Mouse (Mus musculus) thymus, postnatal 14 days (tissue): ENCODE results near the gene Amdhd2.

Experiments
- DNase-seq: peaks from one replicate; pipeline ENCODE4 v3.0.0; 2021

Gene Amdhd2

DNA sequence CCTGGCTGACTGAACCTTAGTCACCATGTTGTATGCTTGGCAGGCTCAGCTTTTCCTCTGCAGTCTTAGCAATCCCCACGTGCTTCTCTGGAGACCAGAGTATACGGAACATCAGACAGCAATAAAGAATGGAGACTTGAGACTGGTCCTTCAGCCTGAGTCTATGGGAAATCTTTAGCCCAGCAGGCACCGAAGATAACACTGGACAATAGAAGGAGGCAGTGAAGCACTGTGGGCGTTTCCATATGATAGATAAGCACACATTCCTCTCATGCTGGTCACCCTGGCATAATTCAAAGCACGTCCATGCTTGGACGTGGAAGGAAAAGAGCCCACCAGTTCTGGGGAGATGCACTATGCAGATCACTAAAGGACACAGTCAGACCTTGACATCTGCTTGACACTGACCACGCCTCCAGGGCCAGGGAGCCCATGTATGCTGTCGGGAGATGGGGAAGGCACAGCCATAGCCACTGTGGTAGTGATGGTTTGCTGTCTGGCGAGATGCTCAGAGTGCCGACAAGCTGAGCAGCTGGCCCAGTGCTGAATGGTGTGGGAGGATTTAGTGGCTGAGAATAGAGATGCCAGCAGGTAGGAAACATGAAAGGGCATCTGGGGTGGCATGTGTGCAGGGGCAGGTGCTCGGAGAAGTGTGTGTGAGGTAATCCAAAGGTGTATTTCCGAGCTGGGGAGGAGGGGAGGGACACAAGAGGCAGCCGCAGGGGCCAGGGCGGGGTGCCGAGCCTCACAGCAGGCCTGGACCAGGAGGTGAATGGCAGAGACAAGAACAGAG lies 33.7 kb upstream of the Amdhd2 start:
- no peak for DNase-seq

DNA sequence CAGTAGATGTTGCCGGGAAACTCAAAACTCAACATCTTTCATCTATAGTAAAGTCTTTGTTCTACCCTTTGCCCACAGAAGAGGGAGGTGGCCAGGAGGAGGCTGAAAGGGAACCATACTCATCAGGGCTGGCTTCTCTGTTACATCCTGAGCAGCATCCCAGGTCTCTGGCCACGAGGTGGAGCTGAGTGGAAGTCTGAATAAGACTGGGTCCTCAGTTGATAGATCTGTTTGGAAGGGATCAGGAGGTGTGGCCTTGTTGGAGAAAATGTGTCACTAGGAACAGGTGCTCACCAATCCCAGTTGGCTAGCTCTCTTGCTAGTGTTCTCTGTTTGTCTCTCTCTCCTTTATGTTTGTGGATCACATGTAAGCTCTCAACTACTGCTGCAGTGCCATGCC lies 31.8 kb upstream of the Amdhd2 start:
- DNase-seq = no peak

DNA sequence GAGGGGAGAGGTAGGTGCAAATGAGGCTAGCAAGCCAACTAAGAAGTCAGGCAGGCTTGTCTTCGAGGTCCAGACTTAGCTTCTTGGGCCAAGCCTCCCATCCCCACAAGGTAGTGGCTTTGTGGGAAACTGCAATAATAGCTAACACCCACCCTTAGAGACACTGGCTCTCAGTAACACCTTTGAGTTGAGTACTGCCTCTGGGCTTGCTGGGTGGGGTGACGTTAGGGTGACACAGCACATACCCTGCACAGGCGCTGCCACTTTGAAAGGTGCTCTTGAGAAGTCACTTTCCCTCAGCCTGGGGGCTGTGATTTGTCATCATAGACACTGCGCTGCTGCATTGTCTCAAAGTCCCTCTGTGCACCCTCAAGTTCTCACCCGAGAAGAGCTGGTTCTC lies 30.2 kb upstream of the Amdhd2 start:
- no peak for DNase-seq

DNA sequence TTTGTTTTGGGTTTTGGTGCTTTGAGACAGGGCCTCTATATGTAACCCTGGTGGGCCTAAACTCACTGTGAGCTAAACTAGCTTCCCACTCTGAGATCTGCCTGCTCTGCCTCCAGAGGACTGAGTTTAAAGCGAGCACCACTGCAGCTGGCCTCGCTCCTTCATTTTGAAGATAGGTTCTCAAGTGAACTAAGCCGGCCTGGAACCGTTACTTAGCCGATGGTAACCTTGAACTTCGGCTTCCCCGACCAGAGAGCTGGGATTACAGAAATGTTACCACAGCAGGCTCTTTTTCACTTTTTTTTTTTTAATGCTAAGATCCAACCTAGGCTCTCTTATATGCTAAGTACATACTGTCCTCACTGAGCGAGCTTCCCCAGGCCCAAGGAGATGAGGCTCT lies 29.7 kb upstream of the Amdhd2 start:
- no peak for DNase-seq

DNA sequence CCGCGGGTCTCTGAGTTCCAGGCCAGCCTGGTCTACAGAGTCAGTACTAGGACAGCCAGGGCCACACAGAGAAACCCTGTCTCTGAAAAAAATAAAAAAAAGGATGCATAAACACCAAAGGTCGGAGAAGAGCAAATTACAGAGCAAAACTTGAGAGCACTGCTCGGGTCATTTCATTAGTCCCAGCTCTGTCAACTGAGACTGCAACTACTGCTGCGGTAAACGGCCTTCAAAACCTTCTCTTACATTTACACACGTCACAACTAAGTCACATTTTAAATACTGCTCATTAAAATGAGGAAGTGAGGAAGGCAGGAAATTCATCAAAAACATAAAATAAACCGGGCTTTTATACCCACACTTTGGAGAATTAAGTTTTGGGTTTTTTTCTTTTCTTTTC lies 29.3 kb upstream of the Amdhd2 start:
- no peak for DNase-seq

DNA sequence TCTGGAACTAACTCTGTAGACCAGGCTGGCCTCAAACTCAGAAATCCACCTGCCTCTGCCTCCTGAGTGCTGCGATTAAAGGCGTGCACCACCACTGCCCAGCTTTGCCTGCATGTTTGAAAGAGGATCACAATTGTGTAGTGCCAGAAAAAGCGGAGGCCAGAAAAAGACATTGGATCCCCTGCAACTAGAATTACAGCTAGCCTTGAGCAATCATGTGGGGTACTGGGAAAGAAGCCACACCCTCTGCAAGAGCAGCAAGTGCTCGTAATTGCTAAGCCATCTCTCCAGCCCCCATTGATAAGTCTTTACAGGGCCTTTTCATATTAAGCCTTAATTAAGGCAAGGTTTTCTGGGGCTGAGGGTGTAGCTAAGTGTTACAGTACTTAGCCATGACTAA lies 27.9 kb upstream of the Amdhd2 start:
- no peak for DNase-seq

DNA sequence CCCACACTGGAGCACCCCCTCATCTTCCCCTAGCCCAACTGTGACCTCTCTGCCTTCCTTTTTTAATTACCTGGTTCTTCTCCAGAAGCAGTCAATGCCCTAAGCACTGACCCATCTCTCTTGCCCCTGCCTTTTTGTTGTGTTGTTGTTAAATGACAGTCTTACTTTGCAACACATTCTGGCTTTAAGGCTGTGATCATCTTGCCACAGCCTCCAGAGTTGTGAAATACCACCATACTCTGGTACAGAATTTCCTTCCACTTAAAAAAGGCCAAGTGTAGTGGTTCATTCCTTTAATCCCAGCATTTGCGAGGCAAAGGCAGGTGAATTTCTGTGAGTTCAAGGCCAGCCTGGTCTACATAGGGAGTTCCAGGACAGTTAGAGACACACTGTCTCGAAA lies 27.4 kb upstream of the Amdhd2 start:
- no peak for DNase-seq

DNA sequence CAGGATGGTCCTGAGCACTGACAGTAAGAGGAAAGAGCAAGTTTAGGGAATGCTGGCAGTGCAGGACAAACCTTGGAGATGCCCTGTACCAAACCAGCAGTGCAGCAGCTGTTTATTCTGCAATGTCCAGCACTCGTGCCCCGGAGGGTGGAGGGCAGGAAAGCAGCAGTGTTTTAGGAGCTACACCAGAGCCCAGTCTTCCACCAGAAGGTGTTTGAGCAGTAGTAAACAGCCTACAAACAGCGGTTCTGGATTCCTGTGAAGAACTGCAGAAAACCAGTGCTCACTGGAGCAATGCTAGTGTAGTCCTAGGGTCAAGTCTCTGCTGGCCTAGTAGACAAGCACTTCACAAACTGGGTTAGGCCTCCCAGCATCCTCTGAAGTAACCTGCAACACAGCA lies 10.7 kb upstream of the Amdhd2 start:
- DNase-seq = no peak

DNA sequence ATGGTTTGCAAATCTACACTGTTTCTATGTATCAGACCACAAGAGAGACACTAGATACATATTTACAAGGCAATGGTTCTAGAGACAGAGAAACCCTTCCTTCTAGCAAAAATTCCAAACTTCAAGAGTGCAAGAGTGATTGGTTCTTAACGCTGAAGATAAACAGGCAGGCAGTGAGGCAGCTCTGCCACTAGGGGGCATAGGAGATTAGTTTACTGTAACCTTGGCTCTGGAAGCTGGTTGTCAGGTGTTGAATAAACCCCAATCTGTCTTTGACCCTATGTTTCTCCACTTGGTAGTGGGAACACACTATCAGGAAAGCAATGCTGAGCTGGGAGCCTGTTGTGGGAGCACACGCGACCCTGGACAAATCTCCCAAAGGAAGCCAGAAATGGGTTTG lies 9.9 kb upstream of the Amdhd2 start:
- peak; percentile 79 for DNase-seq

DNA sequence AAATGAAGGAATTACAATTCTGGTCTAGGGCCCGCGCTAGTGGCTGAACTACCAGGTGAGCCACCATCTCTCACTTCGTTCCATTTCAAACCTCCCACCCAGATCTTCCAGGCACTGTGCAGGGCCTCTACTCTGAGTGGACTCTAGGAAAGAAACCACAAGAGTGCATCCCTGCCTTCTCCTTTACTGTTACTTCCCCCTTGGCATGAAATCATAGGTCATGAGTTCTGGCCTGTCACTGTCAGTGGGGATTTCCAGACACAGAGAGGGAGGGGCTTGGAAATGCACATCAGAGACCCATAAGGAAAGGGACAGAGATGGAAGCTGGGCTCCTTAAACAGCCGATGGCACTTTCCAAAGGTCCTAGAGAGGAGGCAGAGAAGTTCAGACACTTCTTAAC lies 8.2 kb upstream of the Amdhd2 start:
- no peak for DNase-seq

DNA sequence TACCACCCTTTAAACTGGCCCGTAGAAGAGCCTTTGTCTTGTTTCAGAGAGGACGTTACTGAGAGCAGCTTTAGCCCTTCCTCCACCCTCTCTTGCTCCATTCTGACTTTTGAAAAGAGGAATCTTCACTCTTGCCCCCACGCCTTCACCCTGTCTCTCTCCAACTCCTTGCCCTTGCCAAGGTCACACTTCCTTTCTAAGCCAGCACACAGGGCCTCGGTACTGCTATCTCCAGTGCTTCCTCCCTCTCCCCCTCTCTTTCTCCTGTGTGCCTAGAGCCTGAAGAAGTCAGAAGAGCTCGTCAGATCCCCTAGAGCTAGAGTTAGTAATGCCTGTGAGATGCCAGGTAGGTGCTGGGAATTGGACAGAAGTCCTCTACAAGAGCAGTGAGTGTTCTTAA lies 7.2 kb upstream of the Amdhd2 start:
- DNase-seq = no peak

DNA sequence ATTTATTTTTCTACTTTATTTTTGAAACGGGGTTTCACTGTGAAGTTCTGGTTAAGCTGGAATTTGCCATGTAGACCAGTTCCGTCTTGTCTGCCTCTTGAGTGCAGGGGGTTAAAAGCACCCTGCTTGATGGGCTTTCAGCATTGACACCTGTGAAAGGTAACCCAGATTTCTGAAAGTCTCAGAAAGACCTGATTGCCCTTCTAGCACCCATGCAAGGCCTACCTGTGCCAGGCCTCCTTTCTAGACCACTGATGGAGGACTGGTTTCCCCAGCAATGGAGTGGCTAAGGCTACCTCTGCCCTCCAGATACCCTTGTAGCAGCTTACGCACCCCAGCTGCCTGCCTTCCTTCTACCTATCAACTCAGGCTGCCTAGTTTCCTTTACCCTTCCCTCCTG lies 6.6 kb upstream of the Amdhd2 start:
- DNase-seq = no peak

DNA sequence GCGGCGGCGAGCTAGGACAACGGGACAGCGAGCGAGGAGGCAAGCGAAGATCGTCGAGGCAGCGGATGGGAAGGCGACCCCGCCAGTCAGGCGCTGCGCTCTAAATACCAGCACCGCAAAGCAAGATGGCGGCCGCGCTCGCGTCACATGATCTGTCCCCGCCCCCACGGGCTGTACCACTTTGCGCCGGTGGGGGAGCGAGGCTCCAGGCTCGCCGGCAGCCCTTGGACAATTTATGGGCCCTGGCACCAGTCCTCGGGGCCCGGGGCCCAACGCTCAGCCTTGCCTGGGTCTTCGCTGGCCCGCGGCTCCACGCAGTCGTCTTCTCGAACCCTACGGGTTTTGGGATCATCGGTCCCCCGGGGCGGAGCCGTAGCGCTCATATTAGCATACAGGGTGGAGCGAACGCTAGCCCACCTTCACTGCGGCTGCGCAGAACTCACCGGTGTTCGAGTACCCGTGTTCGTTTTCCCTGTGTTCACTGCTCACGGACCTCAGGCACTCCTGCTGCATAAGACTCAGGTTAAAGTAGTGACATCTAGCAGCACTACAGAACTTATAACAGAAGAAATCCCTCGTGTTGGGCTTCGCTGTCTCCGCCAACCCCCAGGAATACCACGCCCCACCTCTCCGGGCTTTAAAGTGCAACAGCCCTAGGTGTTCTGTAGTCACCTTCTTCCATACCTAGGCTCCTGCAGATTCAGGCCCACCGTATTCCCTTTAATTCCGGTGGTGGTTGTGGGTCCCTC lies 5.9 kb upstream of the Amdhd2 start, which contains the start of gene Atp6v0c:
TSS of gene Atp6v0c (minus strand) at position 386 of the 749 bp plus-strand sequence.
- DNase-seq = peak; percentile 96

DNA sequence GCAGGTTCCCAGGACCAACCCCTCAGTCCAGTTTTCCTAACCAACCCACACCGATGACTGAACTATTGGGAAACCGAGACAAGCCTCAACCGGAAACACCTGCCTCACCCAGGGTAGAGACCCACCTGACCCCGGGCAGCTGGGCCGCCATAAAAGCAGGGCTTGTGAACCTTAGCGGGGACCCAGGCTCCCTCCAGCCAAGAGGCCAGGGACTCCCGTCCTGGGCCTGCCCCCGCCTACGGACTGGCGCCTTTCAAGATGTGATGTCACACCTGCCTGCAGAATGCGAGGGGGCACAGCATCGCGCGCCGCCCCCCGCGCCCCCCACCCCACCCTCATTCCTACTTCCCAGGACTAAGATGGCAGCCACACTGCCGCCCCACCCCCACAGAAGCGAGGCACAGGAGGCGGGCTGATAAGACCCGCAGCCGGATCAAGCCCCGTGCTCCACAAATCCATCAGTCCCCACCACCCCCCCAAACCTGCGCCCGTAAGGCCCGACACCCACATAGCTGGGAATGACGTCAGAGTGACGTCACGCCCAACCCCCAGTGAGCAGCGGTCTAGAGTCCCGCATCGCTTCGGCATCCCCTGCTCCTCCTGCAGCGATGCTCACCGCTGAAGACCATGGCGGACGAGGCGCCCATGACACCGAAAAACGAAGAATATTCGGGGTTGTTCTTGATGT lies 5.2 kb upstream of the Amdhd2 start:
- DNase-seq = peak; percentile 79

DNA sequence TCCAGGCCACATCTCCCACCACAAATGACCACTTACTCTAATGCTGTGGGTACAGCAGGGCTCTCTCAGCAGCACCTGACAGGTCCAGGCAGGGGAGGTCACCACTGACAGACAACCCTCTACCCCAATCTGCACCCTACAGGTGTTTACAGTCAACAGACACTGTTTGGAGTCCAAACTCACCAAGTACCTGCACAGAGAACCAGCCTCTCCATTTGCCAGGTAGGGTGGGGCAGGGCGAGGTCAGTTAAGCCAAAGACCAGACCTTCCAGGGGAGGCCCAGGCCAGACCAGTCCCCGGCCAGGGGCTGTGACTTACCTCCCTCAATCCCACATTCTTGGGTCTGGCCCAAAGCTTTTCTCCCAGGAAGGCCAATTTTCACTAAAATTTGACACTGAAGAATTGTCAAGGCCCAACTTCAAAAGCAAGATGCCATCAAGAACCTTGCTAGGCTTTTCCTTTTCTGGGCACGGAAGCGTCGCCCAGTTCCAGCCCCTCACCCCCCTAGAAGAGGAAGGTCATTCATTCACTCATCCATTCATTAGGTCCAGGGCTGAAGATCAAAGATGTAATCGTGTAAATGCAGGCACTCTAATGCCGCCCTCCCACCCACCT lies 4.4 kb upstream of the Amdhd2 start:
- no peak for DNase-seq

DNA sequence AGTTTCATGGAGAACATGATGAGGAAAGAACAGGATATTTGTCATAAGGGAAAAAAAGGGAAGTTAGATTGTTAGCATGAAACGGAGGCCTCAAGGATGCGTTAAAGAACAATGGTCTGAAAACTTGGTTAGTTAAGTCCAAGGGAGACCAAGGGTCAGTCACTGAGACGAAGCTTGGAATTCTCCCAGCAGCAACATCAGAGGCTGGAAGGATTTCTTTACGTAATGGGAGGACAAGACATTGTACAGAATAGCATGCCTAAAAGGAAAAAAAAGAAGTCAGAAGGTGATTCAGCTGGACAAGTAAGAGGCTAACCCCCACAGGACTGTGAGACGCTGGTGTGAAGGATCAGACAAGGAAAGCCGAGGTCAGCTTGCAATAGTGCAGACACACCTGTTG lies 3.6 kb upstream of the Amdhd2 start:
- no peak for DNase-seq

DNA sequence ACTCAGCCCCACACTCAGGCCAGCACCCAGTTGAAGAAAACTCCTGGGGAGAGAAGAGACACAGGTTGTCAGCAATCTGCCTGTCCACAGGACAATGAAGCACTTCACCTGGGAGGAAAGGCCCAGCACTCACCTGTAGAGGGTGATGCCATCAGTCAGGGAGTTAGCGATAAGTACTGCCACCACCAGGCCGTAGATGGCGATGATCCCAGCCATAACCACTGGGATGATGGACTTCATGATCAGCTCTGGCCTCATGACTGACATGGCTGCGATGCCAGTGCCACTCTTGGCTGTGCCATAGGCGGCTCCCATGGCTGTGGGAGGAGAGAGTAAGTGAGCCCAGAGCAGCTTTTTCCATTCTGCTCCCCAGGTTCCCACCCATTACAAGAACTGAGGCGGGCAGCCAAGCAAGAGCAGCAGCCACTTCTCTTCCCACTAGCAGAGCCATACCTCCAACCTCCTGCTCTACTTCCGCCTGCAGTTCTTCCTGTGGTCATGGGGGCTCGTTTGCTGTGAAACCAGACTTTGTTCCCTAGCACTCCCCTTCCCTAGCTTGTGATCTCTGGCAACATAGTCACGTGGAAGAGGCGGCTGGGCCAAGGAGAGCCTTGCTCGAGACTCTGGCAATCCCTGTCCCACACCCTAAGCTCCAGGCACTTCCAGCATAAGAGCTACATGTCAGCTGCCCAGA lies 1.1 kb upstream of the Amdhd2 start:
- no peak for DNase-seq

DNA sequence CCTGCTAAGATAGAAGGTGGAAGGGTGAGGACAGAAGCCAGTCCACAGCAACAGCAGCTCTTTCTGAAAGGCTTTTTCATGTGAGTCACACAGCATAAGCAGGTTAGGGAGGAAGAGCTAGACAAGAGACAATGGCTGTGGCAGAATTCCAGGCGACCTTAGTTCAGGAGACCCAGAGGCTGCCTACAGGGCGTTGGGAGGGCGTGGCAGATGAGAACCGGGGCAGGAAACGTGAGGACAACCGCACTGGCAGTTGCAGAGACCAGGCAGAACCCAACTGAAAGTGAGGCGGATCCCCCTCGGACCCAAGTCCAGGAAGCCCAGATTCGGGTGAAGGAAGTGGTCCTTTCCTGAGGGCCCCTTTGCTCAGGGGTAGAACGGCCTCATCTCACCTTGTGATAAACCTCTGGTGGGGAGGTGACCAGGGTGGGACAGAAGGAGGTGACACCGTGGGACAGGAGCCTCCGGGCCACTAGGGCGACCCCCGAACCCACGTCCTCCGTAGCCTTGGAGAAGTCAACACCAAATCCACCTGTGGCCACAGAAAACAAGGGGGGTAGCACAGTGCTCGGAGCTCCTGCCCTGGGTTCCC lies 886 bp downstream of the Amdhd2 start:
- DNase-seq = no peak

DNA sequence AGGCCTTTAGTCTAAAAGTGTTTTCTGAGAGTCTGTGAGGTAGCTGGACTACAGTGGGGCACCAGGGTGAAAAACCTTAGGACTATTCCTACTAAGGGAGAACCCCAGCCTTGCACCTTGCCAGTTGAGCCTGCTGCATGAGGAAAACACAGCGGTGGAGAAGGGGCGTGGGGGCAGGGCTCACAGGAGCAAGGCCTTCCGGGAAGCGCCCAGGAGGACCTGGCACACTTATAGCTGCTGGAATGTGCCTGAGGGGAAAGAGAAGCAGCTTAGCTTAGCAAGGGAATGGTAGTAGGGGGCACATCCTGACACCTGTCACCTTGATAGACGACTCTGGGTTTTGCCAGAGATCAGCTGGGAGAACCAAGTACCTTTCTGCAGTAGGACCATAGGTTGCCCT lies 2.1 kb downstream of the Amdhd2 start:
- DNase-seq = no peak

DNA sequence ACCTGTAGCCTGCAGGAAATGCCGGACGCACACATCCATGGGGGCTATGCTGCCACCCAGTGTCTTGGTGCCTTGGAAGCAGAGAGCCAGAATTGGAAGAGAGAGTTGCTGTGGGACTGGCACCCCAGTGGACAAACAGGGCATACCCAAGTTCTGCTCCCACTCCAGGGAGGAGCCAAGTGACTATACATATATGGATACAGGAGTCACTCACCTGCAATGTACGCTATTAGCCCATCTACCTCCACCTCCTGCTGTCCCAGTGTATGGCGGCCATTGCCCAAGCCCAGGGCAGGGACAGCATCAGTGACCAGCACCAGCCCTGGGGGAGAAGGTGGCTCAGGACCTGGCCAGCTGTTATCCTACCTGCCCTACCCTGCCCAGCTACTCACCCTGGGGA lies 6.0 kb downstream of the Amdhd2 start:
- no peak for DNase-seq

DNA sequence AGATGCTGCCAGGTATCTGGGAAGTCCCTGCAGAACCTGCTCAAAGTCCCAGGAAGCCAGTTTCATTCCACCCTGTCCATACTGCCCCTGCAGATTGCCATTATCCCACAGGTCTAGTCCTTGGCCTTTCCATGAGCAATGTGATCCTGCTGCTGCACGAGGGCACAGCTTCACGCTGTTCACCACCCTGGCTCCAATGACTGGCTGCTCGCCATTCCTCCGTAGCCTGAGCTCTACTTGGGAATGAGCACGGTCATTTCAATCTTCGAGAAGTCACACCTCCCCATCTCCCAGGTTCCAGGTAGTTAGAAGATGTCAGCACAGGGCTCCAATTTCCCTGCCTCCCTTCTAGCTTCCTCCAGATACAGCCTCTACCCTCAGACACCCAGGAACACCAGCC lies 6.4 kb downstream of the Amdhd2 start:
- DNase-seq = no peak

DNA sequence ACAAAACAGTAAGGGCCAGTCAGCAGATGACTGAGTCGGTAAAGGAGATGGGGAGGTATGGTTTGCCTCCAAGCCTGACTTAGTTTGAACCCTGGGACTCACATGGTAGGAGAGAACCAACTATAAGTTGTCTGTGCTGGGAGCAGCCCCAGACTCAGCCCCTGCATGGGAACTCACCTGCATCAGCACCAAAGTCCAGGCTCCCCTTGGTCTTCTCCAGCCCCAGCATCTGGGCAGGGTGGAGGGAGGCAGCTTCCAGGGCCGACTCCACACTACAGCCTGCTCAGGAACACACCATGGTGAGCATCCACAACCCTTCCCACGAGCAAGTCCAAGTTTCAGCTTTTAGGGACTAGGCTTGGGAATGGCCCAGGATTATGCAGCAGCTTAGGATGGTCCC lies 7.2 kb downstream of the Amdhd2 start:
- no peak for DNase-seq

DNA sequence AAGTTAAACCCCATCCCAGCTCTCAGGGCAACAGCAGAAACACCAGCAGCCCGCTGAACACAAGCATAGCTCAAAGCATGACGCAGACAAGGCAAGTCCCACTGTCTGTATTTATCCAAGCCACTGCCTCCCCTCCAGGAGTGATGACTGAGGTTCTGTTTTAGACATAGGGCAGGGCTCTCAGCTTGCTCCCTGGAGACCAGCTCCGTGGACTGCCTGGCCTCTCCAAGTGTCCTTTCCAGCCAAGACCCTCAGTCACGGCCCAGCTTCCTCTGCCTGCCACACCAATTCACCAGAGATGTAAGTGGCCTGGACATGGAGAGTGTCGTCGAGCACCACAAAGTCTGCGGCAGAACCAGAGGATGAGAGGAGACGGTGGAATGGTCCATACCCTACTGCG lies 7.8 kb downstream of the Amdhd2 start:
- DNase-seq = no peak
